Mouse (Mus musculus) myocyte (in vitro differentiated cells): Measurements from ENCODE around the gene Trim41. TPM values are rescaled to one million over a fixed set of nuclear protein-coding genes. Genes with fewer than 3 reads are reported as not detected.

Source experiments
- H3K27me3 ChIP-seq: one replicate; pipeline ENCODE4 v1.6.1; 2011; ENCODE audit not compliant: control insufficient read depth, insufficient read depth, insufficient read length
- H3K36me3 ChIP-seq: one replicate; pipeline ENCODE4 v1.6.1; 2011; ENCODE audit not compliant: control insufficient read depth, insufficient read depth
- H3K4me2 ChIP-seq: one replicate; pipeline ENCODE4 v1.6.1; 2011; ENCODE audit warnings: low read depth, control low read depth
- H3K4me3 ChIP-seq: one replicate; pipeline ENCODE4 v1.5.1; 2011; ENCODE audit warnings: mild to moderate bottlenecking, control low read depth, moderate library complexity
- H3K79me2 ChIP-seq: one replicate; pipeline ENCODE4 v1.6.1; 2011; ENCODE audit not compliant: control insufficient read depth, insufficient read depth
- H3ac ChIP-seq: one replicate; pipeline ENCODE4 v1.6.1; 2011; ENCODE audit not compliant: control insufficient read depth, insufficient read length
- CEBPB ChIP-seq: IDR thresholded peaks from 2 replicates; pipeline ENCODE4 v1.6.1; 2011; ENCODE audit warnings: mild to moderate bottlenecking, moderate library complexity; ENCODE audit not compliant: poor library complexity, insufficient read depth, severe bottlenecking
- E2F4 ChIP-seq: IDR thresholded peaks from one replicate; pipeline ENCODE4 v1.6.1; 2011; ENCODE audit warnings: mild to moderate bottlenecking, control low read depth, moderate library complexity; ENCODE audit not compliant: insufficient read depth
- MAX ChIP-seq: IDR thresholded peaks from one replicate; pipeline ENCODE4 v1.6.1; 2011; ENCODE audit warnings: low read depth, mild to moderate bottlenecking, control low read depth
- MYOD1 ChIP-seq, 3 experiments: IDR thresholded peaks; one replicate each; pipeline ENCODE4 v1.6.1; 2011; ENCODE audit warnings: control low read depth in 2 of 3, low read depth in 2 of 3, mild to moderate bottlenecking in 2 of 3, moderate library complexity in 1 of 3; ENCODE audit not compliant: insufficient read length in 2 of 3, control insufficient read depth in 1 of 3
- MYOG ChIP-seq, 3 experiments: IDR thresholded peaks; one replicate each; pipeline ENCODE4 v1.6.1; 2011; ENCODE audit warnings: control low read depth in 2 of 3, low read depth in 2 of 3, mild to moderate bottlenecking in 2 of 3; ENCODE audit not compliant: insufficient read length in 2 of 3, control insufficient read depth in 1 of 3, insufficient read depth in 1 of 3
- POLR2A ChIP-seq: IDR thresholded peaks from one replicate; pipeline ENCODE4 v1.6.1; 2011; ENCODE audit warnings: low read depth, mild to moderate bottlenecking, control low read depth, moderate library complexity; ENCODE audit not compliant: insufficient read length
- POLR2AphosphoS2 ChIP-seq: IDR thresholded peaks from one replicate; pipeline ENCODE4 v1.6.1; 2011; ENCODE audit warnings: low read depth, control low read depth; ENCODE audit not compliant: insufficient read length
- REST ChIP-seq: IDR thresholded peaks from one replicate; pipeline ENCODE4 v1.6.1; 2011; ENCODE audit warnings: mild to moderate bottlenecking, control low read depth, moderate library complexity; ENCODE audit not compliant: insufficient read depth, insufficient read length
- SRF ChIP-seq: IDR thresholded peaks from one replicate; pipeline ENCODE4 v1.6.1; 2011; ENCODE audit warnings: low read depth; ENCODE audit not compliant: control insufficient read depth, insufficient read length
- TCF12 ChIP-seq: IDR thresholded peaks from one replicate; pipeline ENCODE4 v1.6.1; 2011; ENCODE audit warnings: mild to moderate bottlenecking, control low read depth; ENCODE audit not compliant: poor library complexity, insufficient read depth, severe bottlenecking
- TCF3 ChIP-seq: IDR thresholded peaks from one replicate; pipeline ENCODE4 v1.6.1; 2011; ENCODE audit warnings: low read depth, control low read depth; ENCODE audit not compliant: insufficient read length
- USF1 ChIP-seq: IDR thresholded peaks from one replicate; pipeline ENCODE4 v1.6.1; 2011; ENCODE audit warnings: low read depth, mild to moderate bottlenecking, control low read depth, moderate library complexity
- polyA plus RNA-seq: library from polyadenylated mRNA; unstranded; fragments of >200 nt; fragmentation: generic; extraction: Trizol; gene quantifications from one replicate; pipeline ENCODE4 v1.2.1, GENCODE M21; 2012; ENCODE audit warnings: missing spikeins

Gene Trim41
- polyA plus RNA-seq, 1 experiment: 31.3 TPM

DNA sequence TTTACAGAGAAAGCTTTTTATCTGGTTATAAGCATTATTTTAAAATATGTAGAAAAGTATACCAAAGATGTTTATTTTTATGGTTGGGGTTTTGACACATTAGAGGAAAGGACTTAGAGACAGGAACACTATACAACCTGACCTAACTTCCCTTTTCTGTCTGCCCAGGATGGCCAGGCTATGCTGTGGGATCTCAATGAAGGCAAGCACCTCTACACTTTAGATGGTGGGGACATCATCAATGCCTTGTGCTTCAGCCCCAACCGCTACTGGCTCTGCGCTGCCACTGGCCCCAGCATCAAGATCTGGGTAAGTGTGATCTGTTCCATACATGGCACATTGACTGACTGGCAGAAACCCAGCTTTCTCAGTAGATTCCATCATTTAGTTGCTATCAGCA, 13.2 kb downstream of the Trim41 start:
- no peak overlapping the region for H3K4me2 ChIP-seq
- H3K36me3 ChIP-seq: peaks cover 71% of the 10 kb centered on the region
- H3ac ChIP-seq: no peak overlapping the region
- H3K79me2 ChIP-seq: peaks cover 40% of the 10 kb centered on the region
- peak; percentile 74 for TF ChIP-seq POLR2AphosphoS2
- no peak for TF ChIP-seq TCF3
- no peak for TF ChIP-seq SRF
- H3K27me3 ChIP-seq: no peaks in the 10 kb centered on the region
- no peak overlapping the region for H3K4me3 ChIP-seq

DNA sequence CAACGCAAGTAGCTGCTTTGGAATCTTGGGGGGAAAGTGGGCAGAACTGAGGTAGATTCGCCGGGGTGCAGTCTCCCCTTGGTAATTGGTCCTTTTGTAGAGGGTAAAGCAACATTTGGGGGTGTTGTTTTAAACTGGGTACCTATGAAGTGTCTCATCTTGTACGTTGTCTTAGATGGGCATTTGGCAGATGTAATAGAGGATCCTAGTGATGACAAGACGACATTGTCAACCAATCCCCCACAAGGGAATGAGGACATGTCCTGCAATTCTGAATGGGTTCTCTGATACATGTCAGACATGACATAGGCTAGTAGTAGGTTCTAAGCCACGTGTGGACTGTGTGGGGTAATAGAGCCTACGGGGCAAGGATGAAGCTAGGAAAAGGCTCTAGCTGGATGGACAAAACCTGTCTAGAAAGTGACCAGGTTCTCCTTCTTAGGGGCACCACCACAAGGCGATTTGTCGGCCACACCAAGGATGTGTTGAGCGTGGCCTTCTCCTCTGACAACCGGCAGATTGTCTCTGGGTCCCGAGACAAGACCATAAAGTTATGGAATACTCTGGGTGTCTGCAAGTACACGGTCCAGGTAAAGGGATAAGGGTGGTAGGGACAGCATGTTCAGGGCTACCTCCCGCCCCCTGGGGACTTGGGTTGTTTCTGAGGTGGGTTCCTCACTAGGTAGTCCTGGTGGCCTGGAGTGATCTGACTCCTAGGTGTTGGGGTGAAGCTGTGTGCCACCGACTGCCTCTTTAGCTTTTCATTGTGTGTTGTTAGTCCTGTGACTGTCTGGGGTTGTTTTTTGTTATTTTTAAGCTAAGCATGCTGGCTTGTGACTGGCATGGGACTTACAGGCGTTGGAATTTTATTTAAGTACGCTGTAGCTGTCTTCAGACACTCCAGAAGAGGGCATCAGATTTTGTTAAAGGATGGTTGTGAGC, 15.1 kb downstream of the Trim41 start:
- Histone ChIP-seq H3ac (peak overlapping the region; percentile 17), H3K4me3 (peak overlapping the region; percentile 89), H3K4me2 (peak overlapping the region; percentile 96), H3K79me2 (peaks cover 49% of the 10 kb centered on the region), H3K27me3 (no peaks in the 10 kb centered on the region), H3K36me3 (peaks cover 61% of the 10 kb centered on the region)
- TF ChIP-seq USF1: no peak
- TF ChIP-seq POLR2A: no peak
- no peak for TF ChIP-seq MYOD1 (IDR thresholded peaks at IDR 0.05; ENCODE audit: control insufficient read depth in 1 of 3, insufficient read length in 2 of 3, low read depth in 2 of 3)
- TF ChIP-seq CEBPB: no peak
- no peak for TF ChIP-seq E2F4
- TF ChIP-seq SRF: no peak
- no peak for TF ChIP-seq TCF3
- no peak for TF ChIP-seq TCF12
- TF ChIP-seq MAX: no peak
- TF ChIP-seq REST: no peak
- TF ChIP-seq MYOG (IDR thresholded peaks at IDR 0.05; ENCODE audit: control insufficient read depth in 1 of 3, insufficient read depth in 1 of 3, insufficient read length in 2 of 3, low read depth in 2 of 3): no peak
- no peak for TF ChIP-seq POLR2AphosphoS2

DNA sequence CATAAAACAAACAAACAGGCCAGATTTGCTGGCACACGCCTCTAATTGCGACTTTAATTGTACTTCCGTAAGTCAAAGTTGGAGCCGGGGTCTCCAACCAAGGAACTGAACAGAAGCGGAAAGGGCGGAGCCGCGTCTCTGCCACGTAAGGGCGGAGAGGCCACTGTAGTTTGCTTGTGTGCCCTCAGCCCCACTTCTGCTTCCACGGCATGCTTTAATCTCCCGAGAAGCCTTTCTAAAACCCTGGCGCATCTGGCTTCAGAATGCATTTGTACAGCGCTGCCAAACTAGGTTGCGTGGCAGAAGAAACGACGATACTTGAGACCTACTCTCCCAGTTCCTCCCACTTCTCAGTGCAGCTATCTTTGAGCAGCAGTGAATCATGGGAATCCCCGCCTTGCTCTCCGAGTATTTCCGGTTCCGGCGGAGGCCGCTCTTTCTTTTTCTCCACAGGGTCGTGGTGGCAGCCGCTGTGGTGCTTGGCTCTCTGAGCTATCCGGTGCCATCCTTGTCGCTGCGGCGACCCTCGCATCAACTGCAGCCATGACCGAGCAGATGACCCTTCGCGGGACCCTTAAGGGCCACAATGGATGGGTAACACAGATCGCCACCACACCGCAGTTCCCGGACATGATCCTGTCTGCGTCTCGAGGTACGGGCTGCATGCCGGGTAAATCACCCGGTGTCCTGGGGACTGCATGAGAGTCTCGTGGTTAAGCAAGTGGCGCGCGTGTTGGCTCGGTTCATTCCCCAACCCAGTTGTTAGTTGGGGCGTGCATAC, 17.0 kb downstream of the Trim41 start, which contains the start of gene Rack1:
Gene Rack1, plus strand, starts transcription at position 412 of the 781 bp plus-strand sequence.
- TF ChIP-seq CEBPB: 0 out of 2 replicates have a peak, but pooled peaks have one; percentile 2
- no peak for TF ChIP-seq TCF12
- no peak for TF ChIP-seq MYOG (IDR thresholded peaks at IDR 0.05; ENCODE audit: control insufficient read depth in 1 of 3, insufficient read depth in 1 of 3, insufficient read length in 2 of 3, low read depth in 2 of 3)
- TF ChIP-seq TCF3: no peak
- no peak for TF ChIP-seq USF1
- TF ChIP-seq SRF: peak; percentile 20
- TF ChIP-seq POLR2A: peak; percentile 78
- TF ChIP-seq MYOD1 (IDR thresholded peaks at IDR 0.05; ENCODE audit: control insufficient read depth in 1 of 3, insufficient read length in 2 of 3, low read depth in 2 of 3): no peak
- TF ChIP-seq REST: no peak
- TF ChIP-seq E2F4: no peak
- peak; percentile 94 for TF ChIP-seq POLR2AphosphoS2
- no peak for TF ChIP-seq MAX
- H3K4me3 ChIP-seq: peak within 1 kb of the TSS; percentile 89
- peaks cover 41% of the 10 kb centered on the region for H3K36me3 ChIP-seq
- H3K4me2 ChIP-seq: peak within 1 kb of the TSS; percentile 99
- H3K79me2 ChIP-seq: peaks cover 49% of the 10 kb centered on the region
- no peaks in the 10 kb centered on the region for H3K27me3 ChIP-seq
- peak within 1 kb of the TSS; percentile 17 for H3ac ChIP-seq

DNA sequence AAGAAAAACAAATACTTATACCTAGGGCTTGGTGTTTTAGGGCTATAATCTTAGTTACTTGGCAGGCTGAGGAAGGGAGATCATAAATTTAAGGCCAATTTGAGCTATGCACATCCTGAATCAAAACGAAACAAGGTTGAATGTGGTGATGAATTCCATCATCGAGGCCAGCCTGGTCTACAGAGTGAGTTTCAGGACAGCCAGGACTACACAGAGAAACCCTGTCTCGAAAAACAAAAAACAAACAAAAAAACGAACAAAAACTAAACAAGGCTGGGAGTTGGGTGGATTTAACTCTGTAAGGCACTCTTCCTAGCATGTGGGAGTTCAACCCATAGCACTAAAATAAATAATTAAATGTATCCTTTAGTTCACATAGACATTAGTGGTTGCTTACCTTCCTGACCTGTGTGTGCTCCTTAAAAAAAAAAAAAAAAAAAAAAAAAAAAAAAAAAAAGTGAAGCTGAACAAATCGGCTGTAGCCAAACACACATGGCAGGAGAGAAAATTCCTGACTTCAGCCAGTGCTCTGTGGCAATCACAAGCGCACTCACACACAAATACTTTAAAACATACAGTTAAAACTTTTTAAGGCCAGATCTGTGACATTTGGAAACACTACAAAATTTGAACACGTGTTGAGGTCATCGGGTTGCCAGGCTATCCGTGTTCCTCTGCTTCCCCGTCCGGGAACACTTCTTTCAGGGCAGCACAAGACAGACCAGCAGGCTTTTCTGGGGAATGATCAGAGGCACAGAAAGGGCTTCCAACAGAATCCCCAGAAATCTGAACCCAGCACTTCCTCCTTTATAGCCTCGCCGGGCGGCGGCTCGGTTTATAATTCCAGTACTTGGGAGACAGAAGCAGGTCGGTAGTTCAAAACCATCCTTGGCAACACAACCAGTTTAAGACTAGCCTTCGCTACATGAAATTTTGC, 17.9 kb downstream of the Trim41 start:
- Histone ChIP-seq H3K4me2 (peak overlapping the region; percentile 99), H3K4me3 (peak overlapping the region; percentile 89), H3K79me2 (peaks cover 49% of the 10 kb centered on the region), H3ac (peak overlapping the region; percentile 17), H3K36me3 (peaks cover 33% of the 10 kb centered on the region), H3K27me3 (no peaks in the 10 kb centered on the region)
- TF ChIP-seq MAX: no peak
- TF ChIP-seq POLR2AphosphoS2: no peak
- TF ChIP-seq MYOD1 (IDR thresholded peaks at IDR 0.05; ENCODE audit: control insufficient read depth in 1 of 3, insufficient read length in 2 of 3, low read depth in 2 of 3): no peak
- TF ChIP-seq CEBPB: no peak
- no peak for TF ChIP-seq REST
- no peak for TF ChIP-seq USF1
- TF ChIP-seq TCF3: no peak
